Mouse (Mus musculus): ENCODE results near the gene Tmem135. TPM values are rescaled to one million over a fixed set of nuclear protein-coding genes. Genes with fewer than 3 reads are reported as not detected.
"Not testable (repeated sequence)": the region's sequence is repeated elsewhere in the genome, so short reads cannot be mapped to it uniquely, and the experiment has no call there.

The Tmem135 gene
- total and polyA plus RNA-seq, 3 experiments, result 7.4 to 33.9 TPM; not detected in 1

GRCm38 (mm10) chr7:89319351-89319750, 84.7 kb downstream of the Tmem135 start:
- Histone ChIP-seq H3K36me3 (ENCODE audit: control insufficient read depth in 1 of 2, insufficient read depth in 2 of 2, low read length in 2 of 2) (peaks cover 0 to 5% of the 10 kb centered on the region in 2 experiments; a peak in 1 of 4 replicates), H3K4me3 (ENCODE audit: control insufficient read depth in 1 of 2, insufficient read depth in 1 of 2, low read depth in 2 of 2, low read length in 2 of 2) (no peak overlapping the region), H3K27me3 (ENCODE audit: control insufficient read depth in 1 of 2, insufficient read depth in 2 of 2, low read length in 2 of 2) (no peaks in the 10 kb centered on the region), H3K27ac (ENCODE audit: control insufficient read depth, low read depth, low read length) (no peak overlapping the region), H3K4me1 (ENCODE audit: control insufficient read depth in 1 of 2, insufficient read depth in 2 of 2, low read length in 2 of 2) (peaks cover 0 to 4% of the 10 kb centered on the region in 2 experiments; a peak in 2 of 4 replicates), H3K79me2 (ENCODE audit: control insufficient read depth, insufficient read depth, low read length, poor library complexity) (no peaks in the 10 kb centered on the region), H3K9ac (ENCODE audit: control insufficient read depth, low read depth, low read length, poor library complexity, severe bottlenecking) (no peak overlapping the region), H3K9me3 (replicated peaks; ENCODE audit: insufficient read depth, low read length) (no peaks in the 10 kb centered on the region)
- TF ChIP-seq NELFE (IDR thresholded peaks at IDR 0.05; ENCODE audit: low read depth, low read length), result no peak
- DNase-seq (ENCODE audit: low read depth, low spot score), result peak; percentile 31

- not testable (repeated sequence) for H3K4me3 ChIP-seq (ENCODE audit: control insufficient read depth in 1 of 2, insufficient read depth in 1 of 2, low read depth in 2 of 2, low read length in 2 of 2); H3K4me1 ChIP-seq (ENCODE audit: control insufficient read depth in 1 of 2, insufficient read depth in 2 of 2, low read length in 2 of 2); H3K9me3 ChIP-seq (replicated peaks; ENCODE audit: insufficient read depth, low read length); H3K27me3 ChIP-seq (ENCODE audit: control insufficient read depth in 1 of 2, insufficient read depth in 2 of 2, low read length in 2 of 2); H3K27ac ChIP-seq (ENCODE audit: control insufficient read depth, low read depth, low read length); H3K79me2 ChIP-seq (ENCODE audit: control insufficient read depth, insufficient read depth, low read length, poor library complexity); H3K9ac ChIP-seq (ENCODE audit: control insufficient read depth, low read depth, low read length, poor library complexity, severe bottlenecking); DNase-seq (ENCODE audit: low read depth, low spot score); H3K36me3 ChIP-seq (ENCODE audit: control insufficient read depth in 1 of 2, insufficient read depth in 2 of 2, low read length in 2 of 2)
These were observed 86.9 kb downstream of the Tmem135 start for GRCm38 (mm10) chr7:89317088-89317487.

GRCm38 (mm10) chr7:89316112-89316511, 87.9 kb downstream of the Tmem135 start:
- Histone ChIP-seq H3K9ac (ENCODE audit: control insufficient read depth, low read depth, low read length, poor library complexity, severe bottlenecking) (no peak overlapping the region), H3K79me2 (ENCODE audit: control insufficient read depth, insufficient read depth, low read length, poor library complexity) (no peaks in the 10 kb centered on the region), H3K36me3 (ENCODE audit: control insufficient read depth in 1 of 2, insufficient read depth in 2 of 2, low read length in 2 of 2) (peaks cover 0 to 5% of the 10 kb centered on the region in 2 experiments; a peak in 1 of 4 replicates), H3K27me3 (ENCODE audit: control insufficient read depth in 1 of 2, insufficient read depth in 2 of 2, low read length in 2 of 2) (no peaks in the 10 kb centered on the region), H3K27ac (ENCODE audit: control insufficient read depth, low read depth, low read length) (no peak overlapping the region), H3K4me3 (ENCODE audit: control insufficient read depth in 1 of 2, insufficient read depth in 1 of 2, low read depth in 2 of 2, low read length in 2 of 2) (no peak overlapping the region), H3K9me3 (replicated peaks; ENCODE audit: insufficient read depth, low read length) (no peaks in the 10 kb centered on the region), H3K4me1 (ENCODE audit: control insufficient read depth in 1 of 2, insufficient read depth in 2 of 2, low read length in 2 of 2) (peaks cover 0 to 4% of the 10 kb centered on the region in 2 experiments; a peak in 2 of 4 replicates)
- DNase-seq (ENCODE audit: low read depth, low spot score), result no peak
- no peak for TF ChIP-seq MAX (IDR thresholded peaks at IDR 0.05; ENCODE audit: low read length)
- TF ChIP-seq POLR2AphosphoS5 (IDR thresholded peaks at IDR 0.05; ENCODE audit: borderline replicate concordance, low read depth, low read length), result no peak
- no peak for TF ChIP-seq ELF1 (IDR thresholded peaks at IDR 0.05; ENCODE audit: low read depth, low read length)
- no peak for TF ChIP-seq CHD1 (IDR thresholded peaks at IDR 0.05; ENCODE audit: low read depth, low read length)
- TF ChIP-seq SMC3 (IDR thresholded peaks at IDR 0.05; ENCODE audit: low read depth, low read length), result no peak
- no peak for TF ChIP-seq SIN3A (IDR thresholded peaks at IDR 0.05; ENCODE audit: low read length)
- TF ChIP-seq MAFK (IDR thresholded peaks at IDR 0.05; ENCODE audit: borderline replicate concordance, low read depth, low read length), result no peak
- TF ChIP-seq KAT2A (conservative IDR thresholded peaks at IDR 0.05; ENCODE audit: low read depth, low read length), result no peak
- no peak for TF ChIP-seq POLR2AphosphoS2 (IDR thresholded peaks at IDR 0.05; ENCODE audit: low read length)
- TF ChIP-seq MYB (IDR thresholded peaks at IDR 0.05; ENCODE audit: low read depth, low read length), result no peak
- TF ChIP-seq TBP (IDR thresholded peaks at IDR 0.05; ENCODE audit: low read depth, low read length), result no peak
- TF ChIP-seq BHLHE40 (IDR thresholded peaks at IDR 0.05; ENCODE audit: borderline replicate concordance, low read depth, low read length), result no peak
- no peak for TF ChIP-seq CTCF (IDR thresholded peaks at IDR 0.05 in 2 of 3, conservative IDR thresholded peaks at IDR 0.05 in 1 of 3; ENCODE audit: control insufficient read depth in 1 of 3, insufficient read depth in 1 of 3, low read depth in 2 of 3, low read length in 3 of 3, poor library complexity in 1 of 3, severe bottlenecking in 1 of 3)
- TF ChIP-seq E2F4 (IDR thresholded peaks at IDR 0.05; ENCODE audit: borderline replicate concordance, low read depth, low read length), result no peak
- TF ChIP-seq EP300 (IDR thresholded peaks at IDR 0.05; ENCODE audit: low read depth in 1 of 2, low read length in 2 of 2), result no peak
- no peak for TF ChIP-seq ZMIZ1 (IDR thresholded peaks at IDR 0.05; ENCODE audit: low read depth, low read length)
